ENCODE assay signal across 14 mouse cellular contexts in genomic region chr19:37145401-37145800, GRCm38 (mm10).
"Had no signal": no experiment of that assay in that cellular context is flagged by ENCODE, and none has a peak within 500 bp of the region (broad histone marks: within the 10 kb centered on the region; RNA-seq: fewer than 3 reads in every experiment).

No protein-coding gene starts in this region.

- H3K4me1 ChIP-seq: limb, embryonic 13.5 days; midbrain, embryonic 12.5 days had no signal

- H3K36me3 ChIP-seq: limb, embryonic 13.5 days; midbrain, embryonic 12.5 days; neural tube, embryonic 13.5 days had no signal

- H3K27ac ChIP-seq: layer of hippocampus, adult 2 months; limb, embryonic 13.5 days; liver, embryonic 14.5 days; midbrain, embryonic 12.5 days; neural tube, embryonic 13.5 days had no signal

- ATAC-seq: midbrain, embryonic 16.5 days had no signal

- H3K4me2 ChIP-seq: limb, embryonic 13.5 days; midbrain, embryonic 12.5 days; neural tube, embryonic 13.5 days had no signal

- H3K4me3 ChIP-seq: layer of hippocampus, adult 2 months; limb, embryonic 13.5 days; midbrain, embryonic 12.5 days; neural tube, embryonic 13.5 days had no signal

- H3K27me3 ChIP-seq: limb, embryonic 13.5 days; midbrain, embryonic 12.5 days; neural tube, embryonic 13.5 days had no signal

- H3K9me3 ChIP-seq: limb, embryonic 13.5 days; midbrain, embryonic 12.5 days; neural tube, embryonic 13.5 days had no signal

- DNase-seq: kidney, postnatal 10 days; kidney, postnatal 4 days; left cerebral cortex, postnatal 4 days; retina, postnatal 1 day; right cerebral cortex, postnatal 4 days; spleen, adult 18-20 months; thymus, adult 2 months; thymus, postnatal 25 days had no signal

- H3K9ac ChIP-seq: limb, embryonic 13.5 days; liver, embryonic 14.5 days; midbrain, embryonic 12.5 days; neural tube, embryonic 13.5 days had no signal
